Mouse (Mus musculus) erythroblast, adult 5-6 weeks (primary cell): ENCODE results near the gene Cth. TPM values are rescaled to one million over a fixed set of nuclear protein-coding genes. Genes with fewer than 3 reads are reported as not detected.

Experiments used
- ATAC-seq: replicated peaks from 2 replicates; pipeline ENCODE4 v1.8.0; 2016; ENCODE audit warnings: moderate number of reproducible peaks, mild to moderate bottlenecking, moderate TSS enrichment, inconsistent platforms; ENCODE audit not compliant: poor library complexity, low FRiP score, severe bottlenecking
- total RNA-seq, 2 experiments: library from RNA; stranded (forward) in 1 of 2; stranded (reverse) in 1 of 2; fragments of 150-400 nt in 1 of 2; fragments of 200-764, 138-1000 nt in 1 of 2; gene quantifications; 2 replicates each; pipeline versions ENCODE4 v1.2.3 to v1.2.4; 2015 to 2017; ENCODE audit warnings: low replicate concordance in 2 of 2

Gene Cth
- total RNA-seq, 2 experiments from 2014 or later: 2.7 TPM; not detected in 1

- ATAC-seq: no peak
Measured at GRCm38 (mm10) chr3:157847338-157848284, 77.3 kb downstream of the Cth start.

Other genes starting within 250 kb of the Cth start
- gene Ankrd13c, start 22.2 kb upstream of the Cth start, total RNA-seq (2015; ENCODE audit: low replicate concordance): 49.1 and 65.3 TPM in 2 replicates
- gene Ankrd13c, start 22.2 kb upstream of the Cth start, total RNA-seq (2017; ENCODE audit: low replicate concordance): 61.8 and 65.3 TPM in 2 replicates
- 129 and 141 TPM in 2 replicates for gene Srsf11, start 111.6 kb upstream of the Cth start, total RNA-seq (2015; ENCODE audit: low replicate concordance)
- 118 and 152 TPM in 2 replicates for gene Srsf11, start 111.6 kb upstream of the Cth start, total RNA-seq (2017; ENCODE audit: low replicate concordance)
- gene Lrrc40, start 111.6 kb upstream of the Cth start, total RNA-seq (2015; ENCODE audit: low replicate concordance): 6.3 and 6.9 TPM in 2 replicates
- 13.2 and 18.4 TPM in 2 replicates for gene Lrrc40, start 111.6 kb upstream of the Cth start, total RNA-seq (2017; ENCODE audit: low replicate concordance)